Mouse (Mus musculus): ENCODE data around the gene Apon. TPM values are rescaled to one million over a fixed set of nuclear protein-coding genes. Genes with fewer than 3 reads are reported as not detected.

The Apon gene
- total RNA-seq, 2 experiments from 2014 or later, result not detected

DNA sequence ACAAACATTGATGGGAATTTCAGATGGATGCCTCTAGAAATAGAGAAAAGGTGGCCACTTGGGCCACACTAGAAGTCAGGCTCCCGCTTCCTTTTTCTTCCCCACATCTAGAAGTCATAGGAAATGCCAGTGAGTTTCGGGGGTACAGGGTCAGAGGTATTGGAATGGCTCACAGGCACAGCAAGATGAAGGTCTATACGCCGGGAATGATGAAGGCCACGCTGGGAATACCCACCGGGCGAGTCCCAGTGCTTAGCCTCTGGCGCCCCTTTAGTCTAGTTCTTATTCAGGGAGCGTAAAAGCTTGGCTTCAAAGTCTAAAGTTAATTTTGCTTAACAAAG, 48.9 kb downstream of the Apon start:
- intact Hi-C loops (cut with DNase I; ENCODE audit: low total_unique reads), result no loop called here

DNA sequence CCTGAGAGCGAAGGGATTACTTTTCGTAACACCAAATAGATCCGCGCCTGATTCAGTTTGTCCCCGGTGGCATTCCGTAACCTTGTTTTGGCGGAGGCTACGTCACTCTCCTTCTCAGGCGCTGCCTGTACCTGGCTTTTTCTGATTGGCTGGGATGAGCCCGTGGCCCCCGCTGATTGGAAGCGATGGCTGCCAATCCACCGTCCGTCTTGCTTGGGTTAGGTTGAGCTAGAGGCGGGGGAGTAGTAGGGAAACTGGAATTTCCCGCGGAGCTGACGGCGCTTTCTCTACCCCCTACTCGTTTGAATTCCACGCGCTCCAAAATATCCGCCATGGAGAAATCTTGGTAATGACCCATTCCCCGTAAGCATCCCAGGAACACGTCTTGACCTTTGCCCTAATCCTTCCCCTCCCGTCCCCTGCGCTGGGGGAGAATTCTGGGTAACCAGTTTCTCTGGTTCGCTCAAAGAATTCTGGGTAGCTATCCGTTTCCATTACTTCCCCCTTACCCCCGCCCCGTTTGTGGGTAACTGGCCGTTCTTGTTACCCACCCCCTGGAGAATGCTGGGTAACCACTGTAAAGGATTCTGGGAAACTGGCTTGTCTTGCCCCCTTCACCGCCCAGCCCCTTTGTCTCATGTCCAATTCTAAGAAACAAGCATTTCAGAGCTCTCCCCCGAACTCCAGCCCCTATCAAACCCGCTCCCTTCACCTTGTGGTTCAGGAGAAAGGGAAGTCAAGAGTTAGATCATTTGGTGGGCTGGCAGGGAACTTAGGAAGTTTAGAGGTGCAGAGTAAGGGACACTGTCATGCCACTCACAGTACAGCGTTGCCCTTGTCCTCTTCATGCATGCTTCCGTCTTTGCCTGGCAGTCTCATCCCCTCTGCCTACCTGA, 49.5 kb downstream of the Apon start, which contains the start of gene Pan2:
Gene Pan2, plus strand, starts transcription at position 210 of the 896 bp plus-strand sequence.
- peak; percentile 98 for DNase-seq
- intact Hi-C loops (cut with DNase I; ENCODE audit: low total_unique reads), result no loop called here

More for the DNA sequence above, 48.9 kb downstream of the Apon start:
- DNase-seq, result no peak

Other genes with a start within 250 kb of the Apon start
- not detected for gene Hsd17b6, start 246.5 kb upstream of the Apon start, total RNA-seq (2021)
- 1 to 10 TPM; 2.1 to 2.7 TPM for gene Prim1, start 238.9 kb upstream of the Apon start, total RNA-seq (2021)
- 100 to 1,000 TPM; 402 to 437 TPM for gene Naca, start 218.5 kb upstream of the Apon start, total RNA-seq (2021)
- 10 to 100 TPM; 54.4 to 60.8 TPM for gene Ptges3, start 195.1 kb upstream of the Apon start, total RNA-seq (2021)
- gene Atp5b, start 170.8 kb upstream of the Apon start, total RNA-seq (2021), result 1,000 to 10,000 TPM; 3,648 to 4,448 TPM
- gene Baz2a, start 162.5 kb upstream of the Apon start, total RNA-seq (2021), result 10 to 100 TPM; 15.2 to 15.6 TPM
- gene Rbms2, start 73.8 kb upstream of the Apon start, total RNA-seq (2021), result 10 to 100 TPM; 55.2 to 57.9 TPM
- 1 to 10 TPM in 1 of 2 experiments, under 1 TPM in 1; 0.88 to 1.1 TPM for gene Gls2, start 59.6 kb upstream of the Apon start, total RNA-seq (2021)
- gene Spryd4, start 42.3 kb upstream of the Apon start, total RNA-seq (2021), result 10 to 100 TPM; 39.3 to 40.6 TPM
- gene Mip, start 28.3 kb upstream of the Apon start, total RNA-seq (2021), result not detected
- 1 to 10 TPM; 3.9 to 5.1 TPM for gene Timeless, start 22.0 kb upstream of the Apon start, total RNA-seq (2021)
- gene Apof, start 14.6 kb downstream of the Apon start, total RNA-seq (2021), result not detected
- gene Stat2, start 16.5 kb downstream of the Apon start, total RNA-seq (2021), result 1 to 10 TPM; 3.6 to 4.5 TPM
- not detected for gene Il23a, start 44.7 kb downstream of the Apon start, total RNA-seq (2021)
- gene Pan2, start 49.2 kb downstream of the Apon start, total RNA-seq (2021), result 1 to 10 TPM; 7.4 to 8.2 TPM
- 10 to 100 TPM; 47.2 to 55.8 TPM for gene Cnpy2, start 68.4 kb downstream of the Apon start, total RNA-seq (2021)
- gene Cs, start 83.6 kb downstream of the Apon start, total RNA-seq (2021), result 100 to 1,000 TPM; 571 to 668 TPM
- 100 to 1,000 TPM; 257 to 331 TPM for gene Coq10a, start 114.9 kb downstream of the Apon start, total RNA-seq (2021)
- 10 to 100 TPM; 53.7 to 54.8 TPM for gene Ankrd52, start 123.0 kb downstream of the Apon start, total RNA-seq (2021)
- not detected for gene Slc39a5, start 147.1 kb downstream of the Apon start, total RNA-seq (2021)
- gene Nabp2, start 157.4 kb downstream of the Apon start, total RNA-seq (2021), result 10 to 100 TPM; 48.2 to 51.8 TPM
- 10 to 100 TPM; 12.9 to 13.0 TPM for gene Rnf41, start 157.6 kb downstream of the Apon start, total RNA-seq (2021)
- gene Smarcc2, start 205.2 kb downstream of the Apon start, total RNA-seq (2021), result 10 to 100 TPM; 43.4 to 44.6 TPM
- 100 to 1,000 TPM; 214 to 276 TPM for gene Myl6, start 240.0 kb downstream of the Apon start, total RNA-seq (2021)
- gene Myl6b, start 244.6 kb downstream of the Apon start, total RNA-seq (2021), result 100 to 1,000 TPM in 1 of 2 experiments, 10 to 100 TPM in 1; 54.6 to 180 TPM